Mouse (Mus musculus): ENCODE measurements around the gene Cdk5r2. TPM values are rescaled to one million over a fixed set of nuclear protein-coding genes. Genes with fewer than 3 reads are reported as not detected.

Gene Cdk5r2
- not detected for total RNA-seq (2023)

GRCm38 (mm10) chr1:74854306-74855056 lies at the start of gene Cdk5r2:
Cdk5r2 (plus strand) TSS chr1:74854934.

GRCm38 (mm10) chr1:74885369-74886042 lies 30.8 kb downstream of the Cdk5r2 start, which contains the start of gene Fev:
Fev (minus strand) TSS chr1:74885419.

GRCm38 (mm10) chr1:74893134-74893855 lies 38.6 kb downstream of the Cdk5r2 start, which contains the start of gene Cryba2:
Cryba2 (minus strand) TSS chr1:74893143.

Other genes starting within 250 kb of the Cdk5r2 start
- 68.1 TPM for gene Ttll4, start 193.2 kb upstream of the Cdk5r2 start, total RNA-seq (2023)
- gene Cyp27a1, start 141.4 kb upstream of the Cdk5r2 start, total RNA-seq (2023): 0.77 TPM
- not detected for gene Prkag3, start 105.7 kb upstream of the Cdk5r2 start, total RNA-seq (2023)
- gene Wnt6, start 83.0 kb upstream of the Cdk5r2 start, total RNA-seq (2023): not detected
- 0.31 TPM for gene Wnt10a, start 63.4 kb upstream of the Cdk5r2 start, total RNA-seq (2023)
- not detected for gene Fev, start 30.5 kb downstream of the Cdk5r2 start, total RNA-seq (2023)
- gene Cryba2, start 38.2 kb downstream of the Cdk5r2 start, total RNA-seq (2023): not detected
- not detected for gene Cfap65, start 80.7 kb downstream of the Cdk5r2 start, total RNA-seq (2023)
- gene Ihh, start 96.7 kb downstream of the Cdk5r2 start, total RNA-seq (2023): 0.46 TPM

Data from CD8-positive naive resting alpha-beta T cell, adult 57 days (primary cell).